Mouse (Mus musculus) heart, postnatal 14 days (tissue): ENCODE data around the gene Uts2b. TPM values are rescaled to one million over a fixed set of nuclear protein-coding genes. Genes with fewer than 3 reads are reported as not detected.

Source experiments
- DNase-seq, 2 experiments: peaks; one replicate each; pipeline ENCODE4 v3.0.0; 2021 to 2022
- intact Hi-C: fragments of 180-260 bp; cut with DNase I; formaldehyde crosslinking; loops from one replicate; pipeline ENCODE4 v1.15.1; 2025
- long read RNA-seq, 2 experiments: library from polyadenylated mRNA; stranded (forward); transcript quantifications; one replicate each; pipeline ENCODE4 v2.0.0; 2021
- total RNA-seq, 2 experiments: library from RNA; stranded (reverse); gene quantifications; 2 replicates each; pipeline ENCODE4 v1.2.3; 2021

Uts2b gene
- total RNA-seq: under 1 TPM in 1 of 2 experiments, not detected in 1; 0.93 TPM
- long read RNA-seq, experiment 1: 0 reads
- long read RNA-seq, experiment 2, partial matches to known transcripts: 0 of 1 reads
- long read RNA-seq, experiment 2, other reads (novel, unspliced or antisense): 0 of 1 reads

DNA sequence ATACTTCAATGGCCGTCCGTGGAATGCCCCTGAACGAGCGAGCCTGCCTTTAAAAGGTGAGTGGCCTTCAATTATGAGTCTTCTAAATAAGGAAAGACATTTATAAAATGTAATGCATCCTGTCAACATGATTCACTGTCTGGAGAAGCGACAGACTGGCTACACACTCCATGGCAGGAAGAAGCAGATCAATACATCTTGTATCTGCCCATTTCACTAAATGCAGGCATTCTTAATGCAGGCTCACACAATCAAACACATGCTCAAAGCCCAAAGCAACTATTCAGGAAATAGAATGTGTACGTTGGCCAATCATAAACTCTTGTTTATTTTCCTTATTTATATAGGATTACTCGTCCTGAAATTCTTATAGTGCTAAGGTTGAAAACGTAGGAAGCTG lies at the start of gene Uts2b:
Gene Uts2b (minus strand): TSS at position 49 of the 400 bp plus-strand sequence.
- intact Hi-C loops: no loop called here
- no peak for DNase-seq

DNA sequence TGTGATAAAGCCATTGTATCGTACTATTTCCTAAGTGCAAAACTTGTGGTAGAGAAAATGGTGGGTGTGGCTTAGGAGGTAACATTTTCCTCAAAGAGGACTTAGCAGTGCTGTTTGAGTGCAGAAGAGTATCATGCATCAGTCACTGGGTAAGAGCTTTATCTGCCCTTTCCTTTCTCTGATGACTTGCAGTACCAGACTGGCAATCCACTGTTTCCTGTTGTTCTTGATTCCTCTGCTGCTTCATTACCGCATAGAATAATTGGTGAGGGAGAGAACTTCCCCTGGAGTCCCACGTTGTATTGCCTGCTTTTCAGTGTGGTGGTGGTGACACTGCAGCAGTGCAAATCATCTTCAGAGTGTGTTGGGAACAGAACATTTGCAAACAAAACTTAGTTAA lies 47.6 kb upstream of the Uts2b start:
- DNase-seq: no peak
- intact Hi-C loops: no loop called here

GRCm38 (mm10) chr16:27416937-27417584 lies 47.0 kb upstream of the Uts2b start:
- intact Hi-C loops: no loop called here
- no peak for DNase-seq

GRCm38 (mm10) chr16:27404107-27404506 lies 34.1 kb upstream of the Uts2b start:
- DNase-seq: no peak
- intact Hi-C loops: no loop called here

- intact Hi-C loops: no loop called here
- no peak for DNase-seq
Observed at GRCm38 (mm10) chr16:27401579-27401978, 31.5 kb upstream of the Uts2b start.

- intact Hi-C loops: no loop called here
- no peak for DNase-seq
Observed at GRCm38 (mm10) chr16:27399719-27400253, 29.7 kb upstream of the Uts2b start.

DNA sequence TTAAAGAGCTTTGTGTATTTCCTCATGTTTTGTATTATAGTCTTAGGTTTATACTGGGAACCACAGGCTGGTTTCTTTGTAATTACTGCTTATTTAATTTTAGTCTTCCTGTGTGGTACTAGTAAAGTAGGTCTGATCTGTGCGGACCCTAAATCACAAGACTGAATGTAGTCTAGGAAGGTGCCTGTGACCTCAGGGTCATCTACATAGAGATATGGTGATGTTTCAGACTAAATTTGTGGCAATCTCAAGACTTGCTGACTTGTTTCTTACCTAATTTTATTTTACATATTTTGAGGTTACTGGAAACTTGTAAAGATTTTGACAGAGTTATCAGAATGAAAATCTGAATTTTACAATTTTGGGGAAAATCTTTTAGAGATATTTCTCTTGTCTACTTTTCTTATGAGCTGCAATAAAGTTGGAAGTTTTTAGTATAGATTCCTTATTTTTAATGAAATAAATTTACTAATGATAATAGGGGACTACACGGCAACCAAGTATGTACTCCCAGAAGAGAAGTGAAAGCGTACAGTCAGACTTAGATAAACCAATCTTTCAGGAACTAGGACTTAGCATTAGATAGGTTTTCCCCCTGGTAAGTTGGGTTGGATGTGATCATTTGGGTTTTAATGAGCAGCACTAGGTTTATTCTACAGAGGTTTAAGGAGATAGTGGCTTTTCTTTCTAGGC lies 29.1 kb upstream of the Uts2b start:
- intact Hi-C loops: no loop called here

DNA sequence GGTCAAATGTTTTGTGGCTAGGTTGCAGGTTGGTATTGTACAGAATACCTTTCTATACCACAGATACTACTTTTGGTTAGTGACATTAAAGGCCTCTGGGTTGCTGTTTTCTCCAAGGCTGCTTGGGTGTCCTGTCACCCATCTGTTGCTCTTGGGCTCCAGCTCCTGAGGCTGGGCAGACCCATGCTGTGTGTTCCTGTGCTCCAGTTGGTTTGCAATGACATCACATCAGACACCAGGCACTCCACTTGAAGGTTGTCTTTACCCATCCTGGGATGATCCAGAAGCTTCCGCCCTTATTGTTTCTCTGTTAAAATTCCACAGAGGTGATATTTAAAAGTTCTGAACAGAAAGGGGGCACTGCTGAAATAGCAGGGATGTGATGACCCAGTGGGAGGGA lies 26.9 kb upstream of the Uts2b start:
- intact Hi-C loops: no loop called here
- no peak for DNase-seq

More for the DNA sequence above, 29.1 kb upstream of the Uts2b start:
- no peak for DNase-seq

- intact Hi-C loops: no loop called here
- no peak for DNase-seq
Observed at GRCm38 (mm10) chr16:27395251-27396037, 25.4 kb upstream of the Uts2b start.

GRCm38 (mm10) chr16:27391845-27392244 lies 21.8 kb upstream of the Uts2b start:
- intact Hi-C loops: no loop called here
- DNase-seq: no peak

- intact Hi-C loops: no loop called here
- no peak for DNase-seq
Observed at GRCm38 (mm10) chr16:27390306-27390705, 20.3 kb upstream of the Uts2b start.

DNA sequence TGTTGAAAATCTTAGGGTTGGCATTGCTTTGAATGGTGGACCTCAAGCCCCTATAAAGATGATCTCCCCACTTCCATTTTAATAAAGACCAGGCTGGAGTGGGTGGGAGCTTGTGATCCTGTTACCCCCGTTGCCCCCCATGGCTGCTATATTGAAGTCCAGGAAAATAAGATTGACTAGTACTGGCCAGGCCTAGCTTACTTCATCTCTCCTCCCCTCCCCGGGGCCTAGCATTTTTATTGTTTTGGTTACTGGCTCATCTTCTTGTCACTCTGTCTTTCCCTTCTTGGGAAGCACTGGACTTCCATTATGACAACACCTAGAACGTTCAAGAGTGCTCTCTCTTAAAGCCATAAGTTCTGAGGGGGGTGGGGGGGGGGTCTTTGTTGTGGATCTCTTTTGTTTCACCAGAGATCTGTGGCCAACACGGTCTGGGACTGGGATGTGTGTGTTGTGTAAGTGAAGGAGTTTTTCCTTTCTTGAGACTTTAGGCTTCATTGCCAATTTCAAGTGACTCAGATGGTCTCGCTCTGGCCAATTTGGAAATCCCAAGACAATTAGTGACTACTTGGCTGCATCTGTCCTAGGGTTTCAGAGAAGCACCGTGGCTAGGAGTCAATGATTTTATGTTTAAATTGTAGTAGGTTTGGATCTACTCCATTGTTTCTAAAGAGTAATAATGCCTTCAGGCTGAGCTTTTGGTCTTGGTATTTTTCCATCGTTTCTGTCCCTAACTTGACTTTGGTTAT lies 19.7 kb upstream of the Uts2b start:
- intact Hi-C loops: no loop called here
- peak in 1 of 2 experiments; percentile 28 for DNase-seq

DNA sequence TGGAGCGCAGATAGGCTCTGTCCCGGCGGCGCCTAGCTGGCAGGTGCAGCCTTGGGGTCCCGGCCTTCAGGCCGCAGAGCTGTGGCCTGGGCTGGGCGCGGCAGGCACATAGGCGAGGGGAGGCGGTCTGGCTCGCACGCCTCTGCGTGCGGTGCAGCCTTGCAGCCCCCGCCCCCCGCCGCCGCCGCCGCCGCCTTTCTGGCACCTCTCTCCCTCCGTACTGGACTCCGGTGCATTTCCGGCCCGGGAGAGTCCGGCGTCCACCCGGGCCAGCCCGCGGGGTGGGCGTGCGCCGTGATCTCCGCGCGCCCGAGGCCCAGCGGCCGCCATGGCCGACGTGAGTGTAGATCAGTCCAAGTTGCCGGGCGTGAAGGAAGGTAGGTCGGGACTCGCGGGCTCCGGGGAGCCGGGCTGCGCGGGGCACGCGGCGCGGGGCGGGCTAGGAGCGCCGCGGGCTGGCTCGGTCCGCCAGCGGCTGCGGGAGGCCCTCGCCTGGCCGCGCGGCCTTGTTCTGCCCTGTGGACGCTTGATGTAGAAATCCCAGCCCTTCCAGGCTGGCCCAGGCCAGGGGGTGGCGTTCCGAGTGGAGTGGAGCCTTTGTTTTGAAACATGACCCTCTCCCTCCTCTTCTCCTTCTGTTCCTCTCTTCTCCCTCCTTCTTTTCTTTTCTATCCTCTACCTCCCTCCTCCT lies 18.9 kb upstream of the Uts2b start, which contains the start of gene Ccdc50:
Gene Ccdc50 (plus strand): TSS at position 109 of the 691 bp plus-strand sequence.
- intact Hi-C loops: no loop called here
- DNase-seq: peak; percentile 82 to 86

GRCm38 (mm10) chr16:27387634-27388611 lies 17.9 kb upstream of the Uts2b start:
- no peak for DNase-seq
- intact Hi-C loops: no loop called here

- DNase-seq: no peak
- intact Hi-C loops: no loop called here
Observed at GRCm38 (mm10) chr16:27386850-27387407, 16.9 kb upstream of the Uts2b start.

GRCm38 (mm10) chr16:27385649-27386048 lies 15.6 kb upstream of the Uts2b start:
- intact Hi-C loops: no loop called here
- no peak for DNase-seq

DNA sequence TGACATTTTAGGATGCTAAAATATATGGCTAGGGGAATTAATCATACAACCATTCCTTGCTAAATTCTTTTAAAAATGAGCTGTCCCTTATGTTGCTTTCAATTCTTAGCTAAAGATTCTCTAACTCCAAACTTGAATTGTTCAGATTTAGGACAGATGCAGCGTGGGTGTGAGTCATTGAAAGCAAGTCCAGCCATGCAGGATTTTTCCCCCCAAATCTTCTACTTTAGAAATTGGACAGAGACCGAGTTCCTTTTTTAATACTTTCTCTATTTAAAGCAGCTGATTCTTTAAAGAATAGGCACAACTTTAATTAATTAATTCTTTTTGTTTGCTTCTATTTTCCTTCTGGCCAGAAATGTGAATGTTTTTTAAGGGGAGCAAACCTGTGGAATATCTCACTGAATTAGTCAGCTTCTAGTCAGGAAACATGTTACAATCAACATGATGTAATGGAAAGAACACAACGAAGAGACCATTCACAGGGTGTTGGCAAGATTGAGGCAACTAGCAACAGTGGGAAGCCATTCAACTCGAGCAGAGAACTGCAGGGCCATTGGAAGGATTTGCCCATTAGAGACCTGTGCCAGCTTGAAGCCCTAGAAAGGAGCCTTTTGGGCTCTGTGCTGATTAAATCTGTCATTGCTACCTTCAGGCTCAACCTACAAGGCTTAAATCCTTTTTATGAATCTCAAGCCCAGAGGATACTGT lies 15.0 kb upstream of the Uts2b start:
- DNase-seq: peak in 1 of 2 experiments; percentile 5
- intact Hi-C loops: no loop called here
